Mouse (Mus musculus): ENCODE measurements around the gene Tpk1.

DNA sequence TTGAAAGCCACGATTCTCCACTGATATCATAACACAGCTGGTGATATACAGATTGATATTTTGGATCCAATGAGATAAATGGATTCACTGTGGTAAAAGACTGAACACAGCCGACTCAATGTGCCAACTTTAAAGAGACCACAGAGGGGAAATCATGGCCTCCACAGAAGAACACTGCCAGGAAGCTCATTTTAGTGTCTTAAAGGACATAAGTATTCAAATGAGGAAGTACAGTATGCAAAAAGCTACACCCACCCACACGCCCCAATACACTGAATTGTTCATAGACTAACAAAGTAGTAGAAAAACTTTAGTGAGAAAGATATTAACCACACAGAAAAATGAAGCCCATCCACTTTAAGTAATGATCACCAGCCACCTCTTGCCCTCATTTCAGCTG, 46.8 kb downstream of the Tpk1 start:
- TF ChIP-seq GATA1 (IDR thresholded peaks at IDR 0.05; ENCODE audit: low read length): no peak
- TF ChIP-seq TAL1 (IDR thresholded peaks at IDR 0.05; ENCODE audit: low read length): no peak

All from erythroblast, embryonic 14.5 days (primary cell).